Mouse (Mus musculus) brown adipose tissue, adult 24 weeks (tissue): Measurements from ENCODE around the gene Tars. TPM values are rescaled to one million over a fixed set of nuclear protein-coding genes. Genes with fewer than 3 reads are reported as not detected.

Experiments used
- H3K27ac ChIP-seq: fragments of 200-500 bp; replicated peaks from 2 replicates; pipeline ENCODE4 v1.5.1; 2012; ENCODE audit warnings: low read depth, mild to moderate bottlenecking, low read length
- H3K4me1 ChIP-seq: fragments of 200-500 bp; 2 replicates; pipeline ENCODE4 v1.6.1; 2012; ENCODE audit warnings: low read length, mixed read lengths; ENCODE audit not compliant: control insufficient read depth, insufficient read depth, insufficient read length
- H3K4me3 ChIP-seq: fragments of 200-500 bp; 2 replicates; pipeline ENCODE4 v1.5.1; 2012; ENCODE audit warnings: low read depth, mild to moderate bottlenecking, low read length, moderate library complexity; ENCODE audit not compliant: insufficient read depth
- polyA plus RNA-seq: library from polyadenylated mRNA; stranded (reverse); fragments of >200 nt; gene quantifications from 2 replicates; pipeline ENCODE4 v1.2.4, GENCODE M21; 2012; ENCODE audit not compliant: missing spikeins, insufficient read depth, insufficient read length

Tars gene
- polyA plus RNA-seq, 1 experiment: 34.7 TPM

DNA sequence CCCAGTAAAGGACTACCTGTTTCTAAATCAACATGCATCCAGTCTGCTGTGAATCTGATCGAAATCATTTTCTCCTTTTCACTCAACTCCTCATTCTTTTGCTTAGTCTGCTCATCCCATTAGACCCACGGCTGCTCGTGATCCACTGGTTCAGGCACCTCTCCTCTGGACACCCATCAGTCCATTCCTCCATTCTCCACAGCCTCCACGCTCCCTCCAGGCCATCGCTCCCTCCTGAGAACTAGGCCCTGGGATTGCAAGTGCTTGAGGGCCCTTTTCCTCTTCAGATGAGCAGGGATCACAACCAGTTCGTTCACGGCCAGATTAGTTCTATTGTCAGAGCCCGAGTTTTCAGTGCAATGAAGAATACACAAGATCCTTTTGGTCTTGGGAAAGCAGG is 18.8 kb downstream of the Tars start:
- Histone ChIP-seq H3K27ac (no peak overlapping the region), H3K4me1 (no peaks in the 10 kb centered on the region), H3K4me3 (no peak overlapping the region)

DNA sequence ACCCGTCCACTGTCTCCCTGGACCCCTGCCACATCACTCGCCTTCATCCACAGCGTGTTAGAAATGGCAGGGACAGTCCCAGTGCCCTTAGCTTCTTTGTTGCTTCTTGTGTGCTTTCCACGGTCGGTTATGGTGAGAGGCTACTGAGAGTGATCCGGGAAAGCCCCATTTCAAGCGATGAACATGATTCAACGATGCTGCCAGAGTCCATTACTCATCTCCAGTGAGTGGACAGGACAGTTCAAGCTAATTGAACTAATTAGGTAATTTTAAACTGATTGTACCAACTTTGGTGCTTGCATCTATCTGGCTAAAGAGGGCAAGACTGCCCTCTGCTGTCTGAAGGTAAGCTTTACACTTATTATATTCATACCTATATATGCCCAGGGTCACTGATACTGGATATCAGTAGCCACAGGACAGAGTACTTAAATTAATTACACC is 19.4 kb downstream of the Tars start:
- Histone ChIP-seq H3K27ac (no peak overlapping the region), H3K4me3 (no peak overlapping the region), H3K4me1 (no peaks in the 10 kb centered on the region)

- Histone ChIP-seq H3K4me3 (no peak overlapping the region), H3K27ac (no peak overlapping the region), H3K4me1 (no peaks in the 10 kb centered on the region)
Measured at GRCm38 (mm10) chr15:11379431-11380086, 19.9 kb downstream of the Tars start.

DNA sequence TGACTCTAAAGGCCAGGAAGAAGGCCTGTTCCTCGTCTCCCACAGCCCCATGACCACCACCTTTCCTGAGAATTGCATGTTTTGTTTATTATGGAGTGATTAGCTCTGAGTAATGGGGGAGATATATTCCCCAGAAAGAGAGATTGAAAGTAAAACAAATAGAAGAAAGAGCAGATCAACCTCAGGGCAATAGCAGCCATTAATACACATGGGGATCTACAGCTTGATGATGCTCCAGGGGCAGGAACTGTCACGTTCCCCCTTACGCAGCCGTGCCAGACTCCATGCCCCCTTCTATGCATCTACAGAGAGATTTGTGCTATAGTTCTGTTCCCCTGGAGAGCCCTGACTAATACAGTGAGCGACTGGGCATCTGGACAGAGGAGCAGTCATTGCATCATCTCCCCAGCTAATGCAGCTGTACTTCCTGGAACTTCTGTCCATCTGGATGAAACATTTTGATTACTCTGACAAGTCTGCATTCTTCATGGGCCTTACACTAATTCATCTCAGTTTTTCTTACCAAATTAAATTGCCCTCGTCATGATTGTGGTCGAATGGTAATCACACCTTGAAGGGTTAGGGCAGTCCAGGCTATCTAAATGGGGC is 28.9 kb downstream of the Tars start:
- no peaks in the 10 kb centered on the region for H3K4me1 ChIP-seq
- H3K4me3 ChIP-seq: no peak overlapping the region
- no peak overlapping the region for H3K27ac ChIP-seq

DNA sequence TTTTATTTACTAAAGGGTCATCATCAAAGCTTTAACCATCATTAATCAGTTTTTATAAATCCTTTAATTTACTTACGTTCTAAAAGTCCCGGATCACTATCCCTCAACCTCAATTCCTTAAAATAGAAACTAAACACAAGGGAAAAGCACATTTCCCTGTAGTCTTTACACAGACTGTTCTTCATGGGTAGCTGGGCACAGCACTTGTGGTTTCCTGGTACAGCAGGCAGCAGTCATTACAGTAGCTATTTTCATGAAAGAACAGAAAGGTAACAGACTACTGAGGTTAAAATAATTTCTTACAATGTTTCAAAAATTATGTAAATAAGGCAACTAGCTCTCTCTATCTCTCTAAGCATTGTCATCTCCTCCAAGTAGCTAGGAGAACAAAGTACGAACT is 29.9 kb downstream of the Tars start:
- Histone ChIP-seq H3K4me1 (no peaks in the 10 kb centered on the region), H3K27ac (no peak overlapping the region), H3K4me3 (no peak overlapping the region)

DNA sequence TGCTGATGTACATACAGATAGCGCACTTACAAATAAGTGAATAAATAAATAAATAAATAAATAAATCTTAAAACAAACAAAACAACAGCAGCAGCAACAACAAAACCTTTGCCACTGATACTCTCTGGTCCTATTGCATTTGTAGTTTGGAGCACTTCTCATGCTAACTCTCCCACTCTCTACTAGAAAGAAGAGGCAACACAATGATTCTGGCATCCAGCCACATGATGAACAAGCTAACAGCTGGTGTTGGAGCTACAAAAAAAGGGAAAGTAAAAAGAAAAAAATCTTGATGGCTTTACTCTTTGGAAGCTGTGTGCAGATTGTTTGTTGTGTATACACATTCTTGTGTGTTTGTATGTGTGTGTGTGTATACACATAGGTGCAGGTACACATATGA is 34.7 kb downstream of the Tars start:
- H3K4me1 ChIP-seq: no peaks in the 10 kb centered on the region
- H3K4me3 ChIP-seq: no peak overlapping the region
- no peak overlapping the region for H3K27ac ChIP-seq

- Histone ChIP-seq H3K4me1 (no peaks in the 10 kb centered on the region), H3K4me3 (no peak overlapping the region), H3K27ac (no peak overlapping the region)
Measured at GRCm38 (mm10) chr15:11364112-11364511, 35.4 kb downstream of the Tars start.

- H3K4me1 ChIP-seq: no peaks in the 10 kb centered on the region
- no peak overlapping the region for H3K4me3 ChIP-seq
- H3K27ac ChIP-seq: no peak overlapping the region
Measured at GRCm38 (mm10) chr15:11361824-11362223, 37.6 kb downstream of the Tars start.

GRCm38 (mm10) chr15:11360888-11361287 is 38.6 kb downstream of the Tars start:
- Histone ChIP-seq H3K4me3 (no peak overlapping the region), H3K4me1 (no peaks in the 10 kb centered on the region), H3K27ac (no peak overlapping the region)

DNA sequence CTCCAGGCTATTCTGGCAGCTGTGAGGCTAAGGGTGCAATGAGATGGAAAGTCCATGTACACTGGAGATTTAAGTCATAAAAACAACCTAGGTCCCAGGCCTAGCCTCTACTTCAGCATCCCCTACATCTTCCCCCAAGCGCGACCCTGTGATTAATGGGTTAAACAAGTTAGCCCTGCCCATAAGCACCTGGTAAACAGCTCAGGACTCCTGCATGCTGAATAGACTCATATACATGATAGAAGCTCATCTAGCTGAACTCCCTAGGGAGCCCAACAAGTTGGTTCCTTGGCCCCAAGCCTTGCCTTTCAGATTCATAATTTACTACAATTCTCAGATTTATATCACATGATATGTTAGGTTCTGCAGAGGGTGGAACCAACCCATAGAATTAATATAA is 42.0 kb downstream of the Tars start:
- no peaks in the 10 kb centered on the region for H3K4me1 ChIP-seq
- no peak overlapping the region for H3K27ac ChIP-seq
- H3K4me3 ChIP-seq: no peak overlapping the region

GRCm38 (mm10) chr15:11355865-11356264 is 43.6 kb downstream of the Tars start:
- no peak overlapping the region for H3K4me3 ChIP-seq
- H3K27ac ChIP-seq: no peak overlapping the region
- no peaks in the 10 kb centered on the region for H3K4me1 ChIP-seq

- no peak overlapping the region for H3K27ac ChIP-seq
- no peaks in the 10 kb centered on the region for H3K4me1 ChIP-seq
- H3K4me3 ChIP-seq: no peak overlapping the region
Measured at GRCm38 (mm10) chr15:11339467-11340180, 59.8 kb downstream of the Tars start.
